Mouse (Mus musculus) urinary bladder, adult 18-20 months (tissue): ENCODE results near the gene Golga3.

Source experiments
- DNase-seq, 2 experiments: peaks; one replicate each; pipeline ENCODE4 v3.0.0; 2022; ENCODE audit warnings: low spot score in 2 of 2, mixed read lengths in 2 of 2

Golga3 gene

GRCm38 (mm10) chr5:110176362-110177020, at the start of gene Golga3:
Gene Golga3 (plus strand): TSS chr5:110176701.
- peak; percentile 82 to 88 for DNase-seq

- peak; percentile 98 for DNase-seq
Measured at GRCm38 (mm10) chr5:110135293-110136086, 41.0 kb upstream of the Golga3 start, which contains the start of gene Chfr. Gene Chfr (plus strand): TSS chr5:110135842.

GRCm38 (mm10) chr5:110136087-110136464, 40.4 kb upstream of the Golga3 start:
- DNase-seq, result no peak

DNA sequence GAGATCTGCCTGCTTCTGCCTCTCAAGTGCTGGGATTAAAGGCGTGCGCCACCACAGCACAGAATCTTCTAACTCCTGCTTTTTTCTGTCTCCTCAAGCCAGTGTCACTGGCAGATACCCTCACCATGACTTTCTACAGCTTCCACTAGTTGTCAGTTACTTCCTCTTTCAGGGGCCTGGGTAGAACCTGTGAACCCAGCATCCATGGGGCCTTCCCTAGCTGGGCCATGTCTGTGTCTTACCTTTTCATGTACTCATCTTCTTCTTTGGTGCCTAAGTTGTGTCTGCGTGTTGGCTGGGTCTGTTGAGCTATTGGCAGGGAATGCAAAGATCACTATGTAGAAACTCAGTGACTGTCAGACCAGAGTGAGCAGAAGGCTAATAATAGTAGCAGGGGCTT, 38.7 kb upstream of the Golga3 start:
- no peak for DNase-seq

DNA sequence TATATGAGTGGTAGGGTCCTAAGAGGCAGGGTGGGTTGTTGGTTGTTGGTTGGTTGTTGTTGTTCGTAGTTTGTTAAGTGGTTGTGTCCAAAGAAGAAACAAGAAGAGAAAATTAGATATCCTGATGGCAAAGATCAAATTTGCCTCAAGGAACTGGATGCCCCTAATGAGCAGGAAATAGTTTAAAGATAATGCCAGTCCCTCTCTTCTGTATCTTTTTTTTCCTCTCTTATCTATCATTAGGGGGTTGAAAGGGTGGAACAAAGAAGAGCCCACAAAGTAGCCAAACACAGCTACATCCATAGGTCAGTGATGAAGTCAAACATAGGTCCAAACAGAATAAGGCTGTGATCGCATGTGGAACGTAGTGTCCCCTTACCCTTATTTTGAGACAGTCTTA, 37.2 kb upstream of the Golga3 start:
- DNase-seq, result no peak

DNA sequence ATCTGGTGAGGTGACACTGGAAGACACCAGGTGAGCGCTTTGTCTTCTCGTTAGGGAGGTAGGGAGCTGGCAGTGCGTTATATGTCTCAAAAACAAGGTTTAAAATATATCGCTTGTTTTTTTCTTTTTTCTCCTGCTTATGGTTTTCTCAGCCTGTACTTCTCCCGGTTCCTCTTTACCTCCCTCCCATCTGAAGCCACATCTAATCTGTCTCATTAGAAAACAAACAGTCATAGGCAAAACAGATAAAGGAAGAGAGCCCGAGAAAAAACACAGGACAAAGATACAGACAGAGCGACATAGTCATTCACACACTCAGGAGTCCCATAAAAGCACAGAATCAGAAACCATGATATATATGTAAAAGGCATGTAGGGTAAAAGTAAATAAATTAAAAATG, 36.1 kb upstream of the Golga3 start:
- DNase-seq, result no peak

DNA sequence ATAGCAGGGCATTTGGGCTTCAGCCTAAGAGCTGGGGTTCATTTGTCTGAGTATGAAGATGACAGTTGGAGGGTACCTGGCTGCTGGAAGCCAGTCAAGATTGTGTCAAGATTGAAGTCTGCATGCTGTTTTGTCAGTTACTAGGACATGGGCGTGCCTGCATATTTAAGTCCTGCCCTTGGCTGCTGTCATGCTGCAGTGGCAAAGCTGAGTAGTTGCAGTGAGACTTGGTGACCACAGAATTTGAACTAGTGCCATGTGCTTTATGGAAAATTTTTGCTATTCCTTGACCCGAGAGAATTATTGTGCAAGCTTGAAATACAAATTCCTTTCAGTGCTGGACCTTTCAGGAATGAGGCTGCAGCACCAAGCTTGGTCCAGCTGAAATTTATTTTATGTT, 34.2 kb upstream of the Golga3 start:
- DNase-seq, result no peak

DNA sequence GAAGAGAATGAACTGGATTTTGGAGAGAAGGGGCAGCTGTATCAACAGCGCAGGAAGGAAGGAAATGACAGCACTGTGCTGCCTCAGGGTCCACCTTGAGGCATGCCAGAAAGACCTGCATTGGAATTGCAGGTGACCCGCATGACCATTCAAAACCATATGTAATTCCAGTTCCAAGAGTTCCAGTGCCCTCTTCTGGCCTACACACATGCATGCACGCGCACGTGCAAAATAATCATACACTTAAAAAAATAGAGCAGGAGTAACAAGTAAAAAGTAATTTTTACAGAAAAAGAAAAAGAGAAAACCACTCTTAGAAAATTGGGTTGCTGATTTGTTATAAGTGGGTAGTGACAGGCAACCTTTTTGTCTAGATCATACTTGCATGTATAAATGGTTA, 33.5 kb upstream of the Golga3 start:
- no peak for DNase-seq

GRCm38 (mm10) chr5:110169374-110169773, 7.1 kb upstream of the Golga3 start:
- no peak for DNase-seq

- DNase-seq, result no peak
Measured at GRCm38 (mm10) chr5:110177021-110177420, 520 bp downstream of the Golga3 start.

GRCm38 (mm10) chr5:110178628-110179027, 2.1 kb downstream of the Golga3 start:
- DNase-seq, result no peak

GRCm38 (mm10) chr5:110181716-110182115, 5.2 kb downstream of the Golga3 start:
- DNase-seq, result peak in 1 of 2 experiments; percentile 19

GRCm38 (mm10) chr5:110203164-110203895, 26.8 kb downstream of the Golga3 start:
- DNase-seq, result no peak

DNA sequence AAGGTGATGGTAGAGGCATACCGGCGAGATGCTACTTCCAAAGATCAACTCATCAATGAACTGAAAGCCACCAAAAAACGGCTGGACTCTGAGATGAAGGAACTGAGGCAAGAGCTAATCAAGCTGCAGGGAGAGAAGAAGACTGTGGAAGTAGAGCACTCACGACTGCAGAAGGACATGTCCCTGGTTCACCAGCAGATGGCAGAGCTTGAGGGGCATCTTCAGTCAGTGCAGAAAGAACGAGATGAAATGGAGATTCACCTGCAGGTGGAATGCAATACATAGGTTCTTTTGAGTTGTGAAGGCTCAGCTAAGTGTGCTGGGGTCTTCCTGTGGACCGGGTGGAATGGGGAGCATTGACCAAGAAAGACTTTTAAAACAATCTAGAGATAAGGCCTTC, 28.3 kb downstream of the Golga3 start:
- DNase-seq, result no peak

DNA sequence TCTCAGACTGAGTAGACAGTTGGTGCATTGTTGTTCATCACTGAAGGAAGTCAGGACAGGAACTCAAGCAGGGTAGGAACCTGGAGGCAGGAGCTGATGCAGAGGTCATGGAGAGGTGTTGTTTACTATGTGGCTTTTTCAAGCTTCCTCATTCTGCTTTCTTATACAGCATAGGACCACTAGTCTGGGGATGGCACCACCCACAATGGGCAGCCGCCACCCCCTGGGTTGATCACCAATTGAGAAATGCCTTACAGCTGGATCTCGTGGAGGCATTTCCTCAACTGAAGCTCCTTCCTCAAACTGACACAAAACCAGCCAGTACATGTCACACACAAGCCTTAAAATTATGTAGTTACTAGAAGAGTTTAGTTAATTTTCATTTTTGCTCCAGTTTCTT, 34.8 kb downstream of the Golga3 start:
- DNase-seq, result no peak

DNA sequence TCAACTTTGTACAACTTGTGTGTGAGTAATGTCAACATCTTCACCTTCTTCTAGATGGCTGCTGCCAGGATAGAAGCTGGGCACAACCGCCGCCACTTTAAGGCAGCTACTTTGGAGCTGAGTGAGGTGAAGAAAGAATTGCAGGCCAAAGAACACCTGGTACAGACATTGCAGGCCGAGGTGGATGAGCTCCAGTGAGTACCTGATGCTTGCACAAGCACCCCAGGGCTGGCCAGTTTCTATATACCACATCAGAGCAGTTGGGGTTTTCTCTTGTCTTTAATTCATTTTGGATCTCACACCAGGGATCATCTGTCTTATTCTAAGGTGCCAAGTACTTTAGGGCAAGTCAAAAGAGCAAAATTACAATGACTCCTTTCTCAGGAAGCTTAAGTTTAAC, 40.3 kb downstream of the Golga3 start:
- no peak for DNase-seq

GRCm38 (mm10) chr5:110220331-110220730, 43.8 kb downstream of the Golga3 start:
- no peak for DNase-seq

- no peak for DNase-seq
Measured at GRCm38 (mm10) chr5:110222757-110223156, 46.3 kb downstream of the Golga3 start.

- DNase-seq, result no peak
Measured at GRCm38 (mm10) chr5:110225056-110225455, 48.6 kb downstream of the Golga3 start.

DNA sequence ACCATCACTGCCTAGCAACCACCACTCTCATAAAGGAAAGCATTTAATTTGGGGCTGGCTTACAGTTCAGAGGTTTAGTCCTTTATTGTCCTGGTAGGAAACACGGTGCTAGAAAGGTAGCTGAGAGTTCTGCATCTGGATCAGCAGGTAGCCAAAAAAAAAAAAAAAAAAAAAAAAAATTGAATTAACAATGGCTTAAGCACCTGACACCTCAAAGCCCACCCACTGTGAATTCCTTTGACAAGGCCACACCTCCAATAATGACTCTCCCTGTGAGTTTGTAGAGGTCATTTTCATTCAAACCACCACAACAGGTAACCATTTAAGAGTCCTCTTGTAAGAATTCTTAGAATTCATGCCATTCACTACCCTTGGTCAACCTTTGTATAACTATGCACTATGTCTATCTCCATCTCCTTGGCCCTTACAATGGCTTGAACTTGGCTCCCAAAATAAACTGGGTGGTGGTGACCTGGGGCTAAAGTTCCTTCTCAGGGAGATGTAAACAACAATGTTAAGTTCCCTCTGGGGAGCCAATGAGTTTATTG, 50.9 kb downstream of the Golga3 start:
- DNase-seq, result no peak

DNA sequence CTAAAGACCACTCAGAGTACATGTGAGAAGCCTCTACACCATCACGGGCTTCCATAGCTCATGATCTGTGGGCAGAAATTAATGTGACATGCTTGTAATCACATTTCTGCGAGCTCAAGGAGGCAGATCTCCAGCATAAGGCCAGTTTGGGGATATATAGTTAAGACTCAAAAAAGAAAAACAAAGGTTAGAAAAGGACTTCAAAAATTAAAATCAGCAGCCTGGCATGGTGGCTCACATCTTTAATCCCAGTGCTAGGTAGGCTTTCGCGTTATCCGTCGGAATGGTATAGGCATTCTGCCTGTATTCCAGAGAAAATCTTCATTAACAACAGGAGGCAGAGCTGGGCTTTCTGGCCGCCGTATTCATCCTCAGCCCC, 53.9 kb downstream of the Golga3 start:
- no peak for DNase-seq

DNA sequence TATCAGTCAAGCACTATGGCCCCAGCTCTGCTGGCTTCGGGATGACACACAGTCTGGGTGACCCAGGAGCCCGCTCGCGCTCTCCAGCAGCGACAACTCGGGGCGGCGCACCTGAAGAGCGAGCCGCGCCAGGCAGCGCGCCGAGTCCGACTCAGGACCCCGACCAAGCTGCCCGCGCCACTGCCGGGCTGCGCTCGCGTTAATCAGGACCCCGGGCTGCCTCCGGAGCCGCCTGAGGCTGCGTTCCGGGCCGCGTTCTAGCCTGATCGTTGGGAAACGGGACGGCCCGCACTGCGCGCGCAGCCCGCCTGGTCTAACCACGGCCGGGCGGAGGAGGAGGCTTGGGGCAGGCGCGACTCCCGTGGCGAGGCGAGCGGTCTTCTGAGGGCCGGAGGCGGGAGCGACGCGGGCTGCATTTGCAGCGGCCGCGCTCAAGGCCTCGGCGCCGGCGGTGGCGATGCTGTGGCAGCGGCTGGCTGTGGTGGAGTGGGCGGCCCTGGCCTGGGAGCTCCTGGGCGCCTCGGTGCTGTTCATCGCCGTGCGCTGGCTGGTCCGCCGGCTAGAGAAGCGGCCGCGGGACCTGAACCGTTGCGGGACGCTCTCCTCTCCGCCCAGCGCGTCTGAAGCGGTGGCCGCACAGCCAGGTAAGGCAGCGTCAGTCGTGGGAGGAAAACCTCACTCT, 54.4 kb downstream of the Golga3 start, which contains the start of gene Ankle2:
TSS of gene Ankle2 (plus strand) at position 225 of the 682 bp plus-strand sequence.
- peak; percentile 88 to 98 for DNase-seq
